Mouse (Mus musculus) liver, embryonic 16.5 days (tissue): ENCODE results near the gene Cct5. TPM values are rescaled to one million over a fixed set of nuclear protein-coding genes. Genes with fewer than 3 reads are reported as not detected.

Experiments
- ATAC-seq: fragments of 200-750 bp; cut with Nextera tagmentation; 2 replicates; pipeline ENCODE4 v1.8.0; 2017; ENCODE audit warnings: low read depth, mild to moderate bottlenecking, moderate number of reproducible peaks, moderate library complexity
- H3K27ac ChIP-seq: fragments of 300-500 bp; sonication (generic); 2 replicates; pipeline ENCODE4 v1.5.1; 2014; ENCODE audit warnings: mild to moderate bottlenecking, low read length
- H3K27me3 ChIP-seq: fragments of 300-500 bp; sonication (generic); 2 replicates; pipeline ENCODE4 v1.6.1; 2014; ENCODE audit warnings: low read depth, low read length, mixed read lengths; ENCODE audit not compliant: control insufficient read depth, insufficient read depth
- H3K36me3 ChIP-seq: fragments of 300-500 bp; sonication (generic); 2 replicates; pipeline ENCODE4 v1.6.1; 2014; ENCODE audit warnings: mild to moderate bottlenecking; ENCODE audit not compliant: control insufficient read depth, insufficient read depth
- H3K4me1 ChIP-seq: fragments of 300-500 bp; sonication (generic); 2 replicates; pipeline ENCODE4 v1.6.1; 2014; ENCODE audit warnings: low read depth, low read length, mixed read lengths; ENCODE audit not compliant: control insufficient read depth
- H3K4me2 ChIP-seq: fragments of 300-500 bp; sonication (generic); 2 replicates; pipeline ENCODE4 v1.6.1; 2014; ENCODE audit warnings: low read depth, low read length, mixed read lengths
- H3K4me3 ChIP-seq: fragments of 300-500 bp; sonication (generic); 2 replicates; pipeline ENCODE4 v1.5.1; 2014; ENCODE audit warnings: low read depth, mild to moderate bottlenecking, low read length
- H3K9ac ChIP-seq: fragments of 300-500 bp; sonication (generic); 2 replicates; pipeline ENCODE4 v1.6.1; 2014; ENCODE audit warnings: low read depth, low read length
- H3K9me3 ChIP-seq: fragments of 300-500 bp; sonication (generic); replicated peaks from 2 replicates; pipeline ENCODE4 v1.6.1; 2016; ENCODE audit warnings: low read length; ENCODE audit not compliant: control insufficient read depth
- WGBS: fragments of 180-500 bp; shearing (Covaris S2); extraction: QIAGEN DNeasy Blood & Tissue Kit; methylation state at CpG from one replicate; pipeline ENCODE4 v1.1.7; 2014; ENCODE audit not compliant: insufficient replicate concordance; 5-methylcytosine and 5-hydroxymethylcytosine counted together
- polyA plus RNA-seq: library from polyadenylated mRNA; unstranded; fragments of >200 nt; fragmentation: Nextera tagmentation; extraction: Ambion mirVana; gene quantifications from 2 replicates; pipeline ENCODE4 v1.2.1, GENCODE M21; 2015

Gene Cct5
- polyA plus RNA-seq, 1 experiment from 2014 or later: 229 TPM

- H3K9me3 ChIP-seq: no peaks in the 10 kb centered on the region
- no peaks in the 10 kb centered on the region for H3K36me3 ChIP-seq
- no peak overlapping the region for H3K9ac ChIP-seq
- whole genome bisulfite sequencing: 65% methylated on average over 3 of the region's 3 CpGs
- no peak for ATAC-seq
- H3K27me3 ChIP-seq: no peaks in the 10 kb centered on the region
- no peak overlapping the region for H3K4me3 ChIP-seq
- no peak overlapping the region for H3K4me2 ChIP-seq
- H3K27ac ChIP-seq: no peak overlapping the region
- H3K4me1 ChIP-seq: no peaks in the 10 kb centered on the region
These were observed 28.0 kb upstream of the Cct5 start for GRCm38 (mm10) chr15:31629556-31629955.

DNA sequence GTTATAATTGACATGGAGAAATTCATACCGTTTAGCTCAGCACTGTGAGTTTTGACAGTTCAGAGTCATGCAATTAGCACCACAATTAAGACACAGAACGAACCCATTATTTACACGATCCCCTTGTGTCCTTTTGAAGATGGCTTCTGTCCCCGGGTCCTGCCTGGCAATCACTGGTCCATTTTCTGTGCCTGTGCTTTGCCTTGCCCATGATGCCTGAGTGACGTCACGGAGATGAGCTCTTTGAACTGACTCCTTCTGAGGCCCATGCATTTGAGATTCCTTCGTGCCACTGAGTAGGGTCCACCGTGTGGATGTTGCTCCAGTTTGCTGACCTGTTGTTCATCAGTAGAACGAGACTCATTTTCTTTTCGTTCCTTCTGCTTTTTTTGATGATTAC is 26.6 kb upstream of the Cct5 start:
- no peaks in the 10 kb centered on the region for H3K36me3 ChIP-seq
- H3K9ac ChIP-seq: no peak overlapping the region
- 63% methylated on average over 10 of the region's 10 CpGs for WGBS
- H3K27ac ChIP-seq: no peak overlapping the region
- H3K4me3 ChIP-seq: no peak overlapping the region
- H3K27me3 ChIP-seq: no peaks in the 10 kb centered on the region
- H3K9me3 ChIP-seq: no peaks in the 10 kb centered on the region
- H3K4me1 ChIP-seq: no peaks in the 10 kb centered on the region
- ATAC-seq: no peak
- no peak overlapping the region for H3K4me2 ChIP-seq

DNA sequence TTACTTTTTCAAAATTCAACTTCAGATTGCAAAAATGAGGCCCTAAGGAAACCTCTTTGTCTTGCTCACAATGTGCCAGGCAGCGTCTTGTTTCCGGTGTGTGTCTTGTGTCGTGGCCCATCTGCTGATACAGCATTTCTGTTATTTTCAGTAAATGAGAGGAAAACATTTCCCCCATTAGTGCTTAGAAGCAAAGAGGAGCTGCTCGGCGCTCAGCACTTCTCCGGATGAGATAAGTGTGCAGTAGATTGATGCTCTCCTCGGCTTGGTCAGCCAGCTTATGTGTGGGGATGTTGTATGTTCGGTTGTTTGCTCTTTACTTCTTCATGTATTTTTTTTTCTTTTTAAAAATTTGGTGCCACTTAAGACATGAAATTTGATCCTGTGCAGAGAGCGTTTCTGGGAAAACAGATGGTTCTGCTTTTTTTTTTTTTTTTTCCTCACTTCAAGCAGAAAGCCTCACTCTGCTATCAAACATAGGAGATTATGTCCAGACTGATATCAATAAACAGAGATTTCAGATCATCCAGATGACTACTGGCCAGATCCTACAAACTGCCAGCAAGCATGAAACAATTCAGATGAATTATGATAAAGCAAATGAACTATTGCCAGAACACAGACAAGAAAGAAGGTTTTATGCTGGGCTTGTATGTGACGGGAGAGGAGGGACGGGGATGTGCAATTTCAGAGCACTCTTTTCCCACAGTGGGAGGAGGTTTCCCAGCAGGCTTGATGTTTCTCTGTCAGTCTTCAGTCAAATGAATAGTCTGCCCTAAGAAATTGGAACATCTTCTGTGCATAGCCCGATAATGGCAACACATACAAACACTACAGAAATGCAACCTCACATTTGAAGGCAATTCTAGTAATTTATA is 25.9 kb upstream of the Cct5 start:
- Histone ChIP-seq H3K4me1 (no peaks in the 10 kb centered on the region), H3K4me2 (no peak overlapping the region), H3K9me3 (no peaks in the 10 kb centered on the region), H3K27ac (no peak overlapping the region), H3K36me3 (no peaks in the 10 kb centered on the region), H3K9ac (no peak overlapping the region), H3K27me3 (no peaks in the 10 kb centered on the region), H3K4me3 (no peak overlapping the region)
- WGBS: 55% methylated on average over 12 of the region's 12 CpGs
- peak; percentile 43; the same call in 1 of the 2 replicates for ATAC-seq

DNA sequence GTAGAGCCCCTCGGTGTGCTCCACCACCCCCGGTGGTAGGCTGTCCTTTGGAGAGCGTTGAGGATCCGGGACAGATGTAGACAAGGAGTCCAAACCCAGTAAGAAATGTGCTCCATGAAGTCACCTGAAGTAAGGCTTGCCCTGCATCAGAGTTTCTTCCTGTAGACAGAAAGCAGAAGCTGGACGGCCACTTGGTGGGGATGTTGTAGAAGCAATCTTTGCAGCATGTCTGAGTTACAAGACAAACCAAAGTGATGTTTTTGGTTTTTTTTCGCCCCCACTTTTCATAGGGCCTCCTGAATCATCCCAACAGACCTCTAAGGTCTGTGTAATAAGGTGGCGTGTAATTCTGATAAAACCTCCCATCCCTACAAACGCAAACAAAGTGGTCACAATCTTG is 17.9 kb upstream of the Cct5 start:
- 77% methylated on average over 8 of the region's 8 CpGs for WGBS
- H3K36me3 ChIP-seq: peaks cover 4% of the 10 kb centered on the region
- no peak for ATAC-seq

GRCm38 (mm10) chr15:31617261-31617660 is 15.7 kb upstream of the Cct5 start:
- Histone ChIP-seq H3K4me1 (no peaks in the 10 kb centered on the region), H3K36me3 (peaks cover 4% of the 10 kb centered on the region), H3K9me3 (no peaks in the 10 kb centered on the region), H3K27me3 (no peaks in the 10 kb centered on the region), H3K4me3 (no peak overlapping the region), H3K9ac (no peak overlapping the region), H3K4me2 (no peak overlapping the region), H3K27ac (no peak overlapping the region)
- whole genome bisulfite sequencing: 81% methylated on average over 9 of the region's 9 CpGs
- no peak for ATAC-seq

More for the DNA sequence above, 17.9 kb upstream of the Cct5 start:
- H3K9me3 ChIP-seq: no peaks in the 10 kb centered on the region
- H3K9ac ChIP-seq: no peak overlapping the region
- no peak overlapping the region for H3K4me2 ChIP-seq
- H3K4me1 ChIP-seq: no peaks in the 10 kb centered on the region
- no peaks in the 10 kb centered on the region for H3K27me3 ChIP-seq
- H3K4me3 ChIP-seq: no peak overlapping the region
- no peak overlapping the region for H3K27ac ChIP-seq

DNA sequence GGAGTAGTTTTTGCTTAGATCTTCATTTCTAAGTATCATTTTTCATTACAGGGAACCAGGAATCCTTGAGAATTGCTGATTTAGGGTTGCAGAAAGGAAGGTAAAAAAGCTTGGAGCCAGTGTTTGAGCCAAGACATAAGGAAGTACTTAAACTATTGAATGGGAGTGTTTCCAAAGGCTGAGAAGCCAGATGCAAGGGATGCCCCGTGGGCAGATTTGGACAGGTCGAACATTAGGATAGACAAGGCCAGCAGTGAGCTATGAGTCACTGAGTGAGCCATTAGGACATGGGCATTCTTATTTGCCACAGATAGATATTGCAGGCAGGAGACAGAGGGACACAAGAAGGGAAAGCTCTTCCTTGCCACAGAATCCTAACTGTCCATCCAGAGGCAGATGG is 13.1 kb upstream of the Cct5 start:
- WGBS: 78% methylated on average over 2 of the region's 2 CpGs
- Histone ChIP-seq H3K4me2 (no peak overlapping the region), H3K4me3 (no peak overlapping the region), H3K9ac (no peak overlapping the region), H3K27me3 (no peaks in the 10 kb centered on the region), H3K36me3 (peaks cover 4% of the 10 kb centered on the region), H3K9me3 (no peaks in the 10 kb centered on the region), H3K27ac (no peak overlapping the region), H3K4me1 (no peaks in the 10 kb centered on the region)
- ATAC-seq: no peak

GRCm38 (mm10) chr15:31613826-31614453 is 12.3 kb upstream of the Cct5 start:
- Histone ChIP-seq H3K36me3 (peaks cover 4% of the 10 kb centered on the region; the same call in 1 of the 2 replicates), H3K9me3 (no peaks in the 10 kb centered on the region), H3K4me1 (no peaks in the 10 kb centered on the region), H3K27me3 (no peaks in the 10 kb centered on the region), H3K9ac (no peak overlapping the region), H3K4me3 (no peak overlapping the region), H3K27ac (no peak overlapping the region), H3K4me2 (no peak overlapping the region)
- WGBS: 68% methylated on average over 6 of the region's 6 CpGs
- ATAC-seq: no peak

DNA sequence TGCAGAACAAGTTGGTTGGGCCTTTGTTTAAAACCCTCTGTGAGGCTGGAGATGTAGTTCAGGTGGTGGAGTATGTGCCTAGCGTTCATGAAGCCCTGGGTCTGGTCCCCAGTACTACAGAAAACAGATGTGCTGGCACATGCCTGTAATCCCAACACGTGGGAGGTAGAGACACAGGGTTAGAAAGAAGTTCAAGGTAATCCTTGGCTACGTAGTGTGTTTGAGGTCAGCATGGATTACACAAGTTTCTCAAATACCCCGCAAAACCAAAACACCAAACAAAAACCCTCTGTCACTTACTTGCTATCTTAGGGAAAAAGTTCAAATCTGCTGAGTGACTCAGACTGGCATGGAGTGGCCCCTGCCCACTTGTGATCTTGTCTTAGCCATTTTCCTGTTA is 10.4 kb upstream of the Cct5 start:
- H3K36me3 ChIP-seq: peaks cover 1% of the 10 kb centered on the region; the same call in 1 of the 2 replicates
- no peak overlapping the region for H3K4me3 ChIP-seq
- H3K27me3 ChIP-seq: no peaks in the 10 kb centered on the region
- ATAC-seq: no peak
- H3K9me3 ChIP-seq: no peaks in the 10 kb centered on the region
- H3K4me2 ChIP-seq: no peak overlapping the region
- 77% methylated on average over 4 of the region's 4 CpGs for whole genome bisulfite sequencing
- H3K9ac ChIP-seq: no peak overlapping the region
- H3K27ac ChIP-seq: no peak overlapping the region
- no peaks in the 10 kb centered on the region; the same call in 1 of the 2 replicates for H3K4me1 ChIP-seq

- H3K9me3 ChIP-seq: no peaks in the 10 kb centered on the region
- no peak overlapping the region for H3K27ac ChIP-seq
- H3K27me3 ChIP-seq: no peaks in the 10 kb centered on the region
- H3K36me3 ChIP-seq: no peaks in the 10 kb centered on the region
- H3K4me3 ChIP-seq: no peak overlapping the region
- no peaks in the 10 kb centered on the region; the same call in 1 of the 2 replicates for H3K4me1 ChIP-seq
- 79% methylated on average over 3 of the region's 3 CpGs for WGBS
- H3K9ac ChIP-seq: no peak overlapping the region
- no peak for ATAC-seq
- H3K4me2 ChIP-seq: no peak overlapping the region
These were observed 9.4 kb upstream of the Cct5 start for GRCm38 (mm10) chr15:31611027-31611426.
